In genomic region chr17:86194921-86195320, GRCm38 (mm10) we compare ENCODE assay signal across 13 mouse cellular contexts.
"Had no signal": no experiment of that assay in that cellular context is flagged by ENCODE, and none has a peak within 500 bp of the region (broad histone marks: within the 10 kb centered on the region; RNA-seq: fewer than 3 reads in every experiment).

No protein-coding gene starts in this region.

- H3K36me3 ChIP-seq: intestine, embryonic 15.5 days; limb, embryonic 13.5 days; liver, embryonic 12.5 days; midbrain, embryonic 10.5 days; neural tube, embryonic 15.5 days had no signal

- H3K4me2 ChIP-seq: intestine, embryonic 15.5 days; limb, embryonic 13.5 days; liver, embryonic 12.5 days; lung, embryonic 14.5 days; neural tube, embryonic 15.5 days had no signal

- H3K4me1 ChIP-seq: midbrain, embryonic 10.5 days had no signal

- DNase-seq: left cerebral cortex, postnatal 4 days; lung, embryonic 14.5 days; lung, postnatal 10 days; lung, postnatal 4 days; midbrain, embryonic 14.5 days; spleen, adult 18-20 months; thymus, postnatal 14 days had no signal

- H3K9me3 ChIP-seq: intestine, embryonic 15.5 days; limb, embryonic 13.5 days; liver, embryonic 12.5 days; midbrain, embryonic 10.5 days; neural tube, embryonic 15.5 days had no signal

- H3K27me3 ChIP-seq: intestine, embryonic 15.5 days; limb, embryonic 13.5 days; liver, embryonic 12.5 days; neural tube, embryonic 15.5 days had no signal

- ATAC-seq: intestine, embryonic 15.5 days; liver, embryonic 12.5 days had no signal

- H3K9ac ChIP-seq: intestine, embryonic 15.5 days; limb, embryonic 13.5 days; liver, embryonic 12.5 days; lung, embryonic 14.5 days; neural tube, embryonic 15.5 days had no signal

- H3K27ac ChIP-seq: intestine, embryonic 15.5 days; limb, embryonic 13.5 days; liver, embryonic 12.5 days; midbrain, embryonic 10.5 days; neural tube, embryonic 15.5 days had no signal

- H3K4me3 ChIP-seq: intestine, embryonic 15.5 days; limb, embryonic 13.5 days; liver, embryonic 12.5 days; midbrain, embryonic 10.5 days; myocyte; neural tube, embryonic 15.5 days had no signal
